Mouse (Mus musculus) erythroblast, adult 5-6 weeks (primary cell): ENCODE measurements around the gene Asb14. TPM values are rescaled to one million over a fixed set of nuclear protein-coding genes. Genes with fewer than 3 reads are reported as not detected.
"Not testable (repeated sequence)": the region's sequence is repeated elsewhere in the genome, so short reads cannot be mapped to it uniquely, and the experiment has no call there.

Experiments
- ATAC-seq: replicated peaks from 2 replicates; pipeline ENCODE4 v1.8.0; 2016; ENCODE audit warnings: moderate number of reproducible peaks, mild to moderate bottlenecking, moderate TSS enrichment, inconsistent platforms; ENCODE audit not compliant: poor library complexity, low FRiP score, severe bottlenecking
- total RNA-seq, 2 experiments: library from RNA; stranded (forward) in 1 of 2; stranded (reverse) in 1 of 2; fragments of 150-400 nt in 1 of 2; fragments of 200-764, 138-1000 nt in 1 of 2; gene quantifications; 2 replicates each; pipeline versions ENCODE4 v1.2.3 to v1.2.4; 2015 to 2017; ENCODE audit warnings: low replicate concordance in 2 of 2

Gene Asb14
- total RNA-seq, 2 experiments from 2014 or later: not detected

DNA sequence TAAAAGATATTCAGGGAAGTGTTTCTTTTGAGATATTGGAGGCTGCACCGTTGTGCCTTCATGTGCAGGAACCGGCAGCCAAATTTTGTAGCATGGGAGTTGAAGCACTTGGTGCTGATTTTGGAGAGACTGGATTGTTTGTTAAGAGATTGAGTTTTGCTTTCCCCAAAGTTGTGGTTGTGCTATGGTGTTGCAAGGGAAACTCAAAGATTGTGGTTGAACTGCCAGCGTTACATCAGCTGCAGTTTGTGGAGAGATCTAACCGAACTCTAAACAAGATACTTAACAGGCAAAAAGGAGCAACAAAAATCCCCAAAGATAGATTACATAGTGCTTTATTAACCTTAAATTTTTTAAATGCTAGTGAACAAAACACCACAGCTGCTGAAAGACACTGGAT lies 41.2 kb downstream of the Asb14 start:
- no peak for ATAC-seq

- ATAC-seq: not testable (repeated sequence)
Observed at GRCm38 (mm10) chr14:26956139-26956538, 61.8 kb downstream of the Asb14 start.

DNA sequence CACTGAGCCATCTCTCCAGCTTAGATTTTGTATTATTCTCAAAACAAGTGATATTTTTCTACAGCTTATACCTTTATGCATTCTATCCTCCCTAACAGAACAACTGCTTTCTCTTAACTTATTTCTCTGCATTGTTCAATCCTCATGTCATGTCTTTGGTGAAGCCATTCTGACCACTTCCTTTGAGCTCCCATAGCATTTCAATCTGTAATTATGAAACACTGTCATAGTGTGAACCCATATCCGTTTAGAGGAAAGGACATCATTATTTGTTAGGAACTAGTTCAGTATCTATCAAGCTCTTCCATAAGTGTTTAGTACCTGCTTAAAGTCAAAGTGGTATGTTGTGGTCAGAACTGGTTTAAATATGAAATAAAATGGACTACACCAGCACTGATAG lies 66.2 kb downstream of the Asb14 start:
- ATAC-seq: no peak

Other genes with a start within 250 kb of the Asb14 start
- 2.5 and 4.0 TPM in 2 replicates for gene Pde12, start 224.7 kb upstream of the Asb14 start, total RNA-seq (2015; ENCODE audit: low replicate concordance)
- 3.1 and 3.7 TPM in 2 replicates for gene Pde12, start 224.7 kb upstream of the Asb14 start, total RNA-seq (2017; ENCODE audit: low replicate concordance)
- gene Dnah12, start 201.3 kb upstream of the Asb14 start, total RNA-seq (2015; ENCODE audit: low replicate concordance): 0.21 and 0.38 TPM in 2 replicates
- gene Dnah12, start 201.3 kb upstream of the Asb14 start, total RNA-seq (2017; ENCODE audit: low replicate concordance): 0.14 and 1.0 TPM in 2 replicates
- 4.4 and 6.9 TPM in 2 replicates for gene Appl1, start 76.7 kb downstream of the Asb14 start, total RNA-seq (2015; ENCODE audit: low replicate concordance)
- gene Appl1, start 76.7 kb downstream of the Asb14 start, total RNA-seq (2017; ENCODE audit: low replicate concordance): 2.5 and 6.1 TPM in 2 replicates
- gene Hesx1, start 99.9 kb downstream of the Asb14 start, total RNA-seq (2015; ENCODE audit: low replicate concordance): not detected in 2 replicates
- gene Hesx1, start 99.9 kb downstream of the Asb14 start, total RNA-seq (2017; ENCODE audit: low replicate concordance): not detected in 2 replicates
- not detected in 2 replicates for gene Il17rd, start 144.4 kb downstream of the Asb14 start, total RNA-seq (2015; ENCODE audit: low replicate concordance)
- gene Il17rd, start 144.4 kb downstream of the Asb14 start, total RNA-seq (2017; ENCODE audit: low replicate concordance): not detected in 2 replicates
- 4.8 and 7.7 TPM in 2 replicates for gene Arhgef3, start 220.3 kb downstream of the Asb14 start, total RNA-seq (2015; ENCODE audit: low replicate concordance)
- 6.3 and 8.3 TPM in 2 replicates for gene Arhgef3, start 220.3 kb downstream of the Asb14 start, total RNA-seq (2017; ENCODE audit: low replicate concordance)